Mouse (Mus musculus): ENCODE data around the gene Tbata.
A peak's percentile ranks its signal among the peaks of the same experiment; 100 is the strongest.

The Tbata gene

DNA sequence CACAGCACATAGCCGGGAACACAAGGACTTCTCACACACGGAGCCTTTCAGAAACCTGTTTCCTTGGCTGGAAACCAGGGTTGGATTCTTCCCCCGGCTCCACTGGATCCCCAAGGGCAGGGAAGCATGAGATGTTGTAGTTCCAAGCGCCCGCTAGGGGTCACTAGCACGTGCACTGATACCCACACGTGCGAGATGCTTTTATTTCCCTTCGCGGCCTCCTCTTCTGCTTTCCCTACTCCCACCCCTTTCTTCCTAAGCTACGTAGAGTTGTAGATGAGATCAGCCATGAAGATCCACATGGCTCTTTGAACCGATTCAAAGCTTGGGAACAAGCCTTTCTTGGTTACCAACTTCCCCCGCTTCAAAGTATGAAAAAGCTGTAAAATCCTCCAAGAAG is 40.0 kb downstream of the Tbata start:
- DNase-seq: peak; percentile 58

GRCm38 (mm10) chr10:61212817-61213216 is 41.1 kb downstream of the Tbata start:
- no peak for DNase-seq

GRCm38 (mm10) chr10:61215658-61216057 is 43.9 kb downstream of the Tbata start:
- DNase-seq: no peak

DNA sequence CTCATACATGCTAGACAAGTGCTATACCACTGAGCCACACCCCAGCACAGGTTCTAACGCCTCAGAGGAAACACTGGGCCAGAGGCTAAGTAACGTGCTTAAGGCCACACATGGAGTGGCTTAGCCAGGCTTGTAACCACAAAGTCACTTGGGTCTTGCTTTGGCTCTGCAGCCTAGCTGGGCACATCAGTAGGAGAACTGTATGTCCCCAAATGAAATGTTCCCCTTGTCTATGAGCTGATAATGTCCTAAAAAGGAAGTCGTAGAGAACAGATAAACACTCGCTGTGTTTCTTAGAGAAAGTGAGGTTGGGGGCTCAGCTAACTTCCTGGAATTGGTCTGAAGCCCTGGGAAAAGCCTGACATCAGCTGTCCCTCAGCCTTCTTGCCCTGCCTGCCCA is 44.4 kb downstream of the Tbata start:
- DNase-seq: no peak

- no peak for DNase-seq
Observed at GRCm38 (mm10) chr10:61219318-61219717, 47.6 kb downstream of the Tbata start.

DNA sequence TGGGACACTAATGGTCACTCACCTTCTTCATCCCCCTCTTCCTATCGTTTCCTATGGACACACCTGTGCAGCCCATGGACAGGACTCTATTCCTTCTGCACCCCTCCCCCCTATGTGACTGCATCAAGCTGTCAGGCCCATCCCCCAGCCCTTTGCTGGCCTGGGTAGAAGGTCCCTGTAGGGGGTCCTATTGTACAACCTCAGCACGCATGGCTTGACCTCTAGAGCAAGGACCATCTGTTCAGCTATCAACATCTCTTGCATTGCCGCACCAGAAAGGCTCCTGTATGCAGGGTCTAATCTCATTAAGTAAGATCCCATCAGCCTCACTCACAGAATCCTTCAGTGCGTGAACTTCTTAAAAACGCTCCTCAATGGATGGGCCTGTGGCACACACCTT is 53.9 kb downstream of the Tbata start:
- no peak for DNase-seq

- no peak for DNase-seq
Observed at GRCm38 (mm10) chr10:61226784-61227396, 55.1 kb downstream of the Tbata start.

- no peak for DNase-seq
Observed at GRCm38 (mm10) chr10:61231756-61232155, 60.0 kb downstream of the Tbata start.

GRCm38 (mm10) chr10:61232858-61233567 is 61.3 kb downstream of the Tbata start:
- DNase-seq: no peak

- DNase-seq: no peak
Observed at GRCm38 (mm10) chr10:61234319-61234718, 62.6 kb downstream of the Tbata start.

DNA sequence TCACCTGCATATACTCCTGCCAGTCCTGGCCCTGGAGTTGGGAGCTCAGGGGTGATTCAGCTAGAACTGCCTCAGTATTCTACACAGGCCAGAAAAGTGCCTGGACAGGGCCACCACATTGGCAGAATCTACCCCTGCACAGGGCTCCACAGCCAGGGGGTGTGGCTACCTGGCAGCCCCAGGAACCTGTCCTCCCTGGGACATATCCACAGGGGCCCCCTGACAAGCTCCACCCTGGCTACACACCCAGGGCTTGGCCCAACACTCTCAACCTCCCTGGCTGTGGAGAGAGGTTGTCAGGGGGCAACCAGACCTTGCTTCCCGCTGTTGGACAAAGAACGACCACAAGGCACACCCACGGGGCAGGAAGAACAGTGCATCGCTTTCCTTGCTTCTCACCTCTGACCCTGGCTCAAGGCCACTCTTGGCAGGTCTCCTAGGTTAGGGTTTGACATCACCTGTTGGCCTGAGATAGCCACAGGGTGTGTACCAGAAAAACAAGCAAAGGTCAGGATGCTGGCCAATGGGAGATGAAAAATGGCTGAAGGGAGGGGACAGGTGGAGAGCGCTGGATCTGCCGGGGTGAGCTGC is 64.0 kb downstream of the Tbata start:
- no peak for DNase-seq

DNA sequence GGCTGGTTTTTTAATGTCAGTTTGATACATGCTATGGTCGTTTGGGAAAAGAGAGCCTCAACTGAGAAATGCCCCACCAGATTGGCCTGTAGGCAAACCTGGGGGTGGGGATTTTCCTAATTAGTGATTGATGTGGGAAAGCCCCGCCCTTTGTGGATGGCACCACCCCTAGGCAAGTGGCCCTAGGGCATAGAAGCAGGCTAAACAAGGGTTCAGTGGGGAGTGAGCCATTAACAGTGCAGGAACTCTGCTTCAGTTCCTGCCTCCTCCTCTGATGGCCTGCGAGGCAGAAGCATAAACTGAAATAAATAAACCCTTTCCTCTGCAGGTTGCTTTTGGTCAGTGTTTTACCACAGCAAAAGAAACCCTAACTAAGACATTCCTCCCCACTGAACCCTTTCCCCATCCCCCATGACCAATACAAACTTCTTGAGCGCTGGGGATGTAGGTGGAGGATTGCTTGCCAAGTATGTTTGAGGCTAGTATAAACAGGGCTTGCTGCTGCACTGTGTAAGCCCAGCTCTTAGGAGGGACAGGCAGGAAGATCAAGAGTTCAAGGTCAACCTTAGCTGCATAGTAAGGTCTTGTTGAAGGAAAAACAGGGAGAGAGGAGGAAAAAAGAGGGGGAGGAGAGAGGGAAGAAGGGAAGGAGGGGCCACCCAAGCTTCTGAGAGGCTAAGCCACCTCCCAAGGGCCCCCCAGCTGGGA is 65.1 kb downstream of the Tbata start:
- DNase-seq: no peak

GRCm38 (mm10) chr10:61237391-61237785 is 65.6 kb downstream of the Tbata start:
- DNase-seq: no peak

All from cerebellum, adult 8-10 months (tissue).